Mouse (Mus musculus) testis, adult 2 months (tissue): ENCODE measurements around the gene Nr1h5.

Experiments
- CTCF ChIP-seq: fragments of 200-500 bp; IDR thresholded peaks from 2 replicates; pipeline ENCODE4 v1.5.1; 2012; ENCODE audit warnings: low read depth, mild to moderate bottlenecking, inconsistent platforms, low read length, moderate library complexity; ENCODE audit not compliant: control insufficient read depth, insufficient read depth, insufficient replicate concordance
- POLR2A ChIP-seq: fragments of 200-500 bp; IDR thresholded peaks from 2 replicates; pipeline ENCODE4 v1.6.1; 2012; ENCODE audit warnings: low read depth, mild to moderate bottlenecking, inconsistent platforms, low read length, moderate library complexity; ENCODE audit not compliant: control insufficient read depth

DNA sequence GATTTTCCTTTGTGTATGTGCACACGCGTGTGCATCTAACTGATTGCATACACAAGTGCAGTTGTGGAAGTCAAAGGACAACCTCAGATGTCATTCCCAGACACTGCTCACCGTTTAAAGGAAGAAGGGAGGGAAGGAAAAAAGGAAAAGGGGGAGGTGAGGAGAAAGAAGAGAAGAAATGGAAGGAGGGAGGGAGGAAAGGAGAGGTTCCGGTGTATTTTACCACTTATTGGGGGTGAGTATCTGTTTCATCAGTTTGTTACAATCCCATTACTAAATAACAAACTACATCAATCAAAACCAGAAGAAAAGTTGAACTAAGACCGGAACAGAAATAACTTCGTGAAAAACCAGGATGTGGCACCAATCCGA is 31.3 kb upstream of the Nr1h5 start:
- TF ChIP-seq CTCF (no peak), POLR2A (no peak)
